Mouse (Mus musculus) lung, adult 10 weeks (tissue): ENCODE results near the gene Sema4c. TPM values are rescaled to one million over a fixed set of nuclear protein-coding genes. Genes with fewer than 3 reads are reported as not detected.

Source experiments
- polyA plus RNA-seq: library from polyadenylated mRNA; stranded (reverse); fragments of 350-450 nt; fragmentation: Illumina TruSeq; extraction: RNeasy Lipid Tissue Mini Kit (QIAGEN cat#74804); gene quantifications from one replicate; pipeline ENCODE4 v1.2.3, GENCODE M21; 2014; ENCODE audit warnings: low read depth, low replicate concordance; ENCODE audit not compliant: insufficient read depth

The Sema4c gene
- 11.0 TPM for polyA plus RNA-seq

DNA sequence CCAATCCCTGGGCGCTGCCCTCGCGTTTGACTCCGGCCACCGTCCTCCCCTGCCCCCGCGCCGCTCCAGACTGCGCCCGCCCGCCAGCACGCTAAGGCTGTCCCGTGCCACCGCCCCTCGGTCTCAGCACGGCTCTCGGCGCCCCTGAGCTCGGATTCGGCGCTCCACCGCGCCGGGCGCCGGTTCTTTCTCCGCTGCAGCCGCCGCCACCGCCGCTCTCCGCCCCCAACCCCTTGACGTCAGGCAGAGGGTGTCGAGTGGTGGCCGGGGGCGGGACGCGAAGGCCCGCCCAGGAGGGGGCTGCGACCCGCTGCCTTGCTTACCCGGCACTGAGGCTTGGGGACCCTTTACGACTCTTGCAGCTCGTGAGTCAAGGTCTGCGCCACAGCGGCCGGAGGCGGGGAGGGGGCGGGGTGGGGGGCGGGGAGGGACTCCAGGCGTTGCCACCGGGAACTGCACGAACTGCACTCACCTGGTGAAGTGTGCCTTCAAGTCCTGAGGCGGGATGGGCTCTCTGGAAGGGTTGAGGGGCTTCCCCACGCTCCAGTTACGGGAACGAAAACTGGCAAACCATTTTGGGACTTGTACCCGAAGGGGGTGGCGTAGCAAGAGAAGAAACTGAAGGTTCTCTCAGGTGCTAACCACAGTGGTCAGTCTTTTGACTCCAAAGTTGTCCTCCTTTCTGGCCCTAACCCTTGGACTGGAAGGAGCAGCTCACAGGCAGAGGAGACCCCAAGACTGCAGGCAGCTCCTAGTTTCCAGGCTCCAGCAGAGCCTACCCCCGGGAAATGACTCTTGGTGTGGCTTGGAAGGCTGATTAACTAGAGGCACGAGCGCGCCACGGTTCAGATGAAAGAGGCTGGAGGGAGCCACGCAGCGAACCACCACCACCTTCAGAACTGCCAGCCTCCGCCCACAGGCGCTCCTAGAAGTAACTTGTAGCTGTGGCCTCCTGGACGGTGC, at the start of gene Sema4c:
Gene Sema4c (minus strand): TSS at position 319 of the 963 bp plus-strand sequence.

GRCm38 (mm10) chr1:36546888-36547471, 11.2 kb downstream of the Sema4c start, which contains the start of gene Ankrd39:
Gene Ankrd39, minus strand, starts transcription at chr1:36547445.

GRCm38 (mm10) chr1:36539186-36539585, 19.0 kb downstream of the Sema4c start, which contains the start of gene Gm42417:
Gene Gm42417, minus strand, starts transcription at chr1:36539429.

GRCm38 (mm10) chr1:36536783-36537182, 21.4 kb downstream of the Sema4c start, which contains the start of gene Ankrd23:
Gene Ankrd23, minus strand, starts transcription at chr1:36536883.

DNA sequence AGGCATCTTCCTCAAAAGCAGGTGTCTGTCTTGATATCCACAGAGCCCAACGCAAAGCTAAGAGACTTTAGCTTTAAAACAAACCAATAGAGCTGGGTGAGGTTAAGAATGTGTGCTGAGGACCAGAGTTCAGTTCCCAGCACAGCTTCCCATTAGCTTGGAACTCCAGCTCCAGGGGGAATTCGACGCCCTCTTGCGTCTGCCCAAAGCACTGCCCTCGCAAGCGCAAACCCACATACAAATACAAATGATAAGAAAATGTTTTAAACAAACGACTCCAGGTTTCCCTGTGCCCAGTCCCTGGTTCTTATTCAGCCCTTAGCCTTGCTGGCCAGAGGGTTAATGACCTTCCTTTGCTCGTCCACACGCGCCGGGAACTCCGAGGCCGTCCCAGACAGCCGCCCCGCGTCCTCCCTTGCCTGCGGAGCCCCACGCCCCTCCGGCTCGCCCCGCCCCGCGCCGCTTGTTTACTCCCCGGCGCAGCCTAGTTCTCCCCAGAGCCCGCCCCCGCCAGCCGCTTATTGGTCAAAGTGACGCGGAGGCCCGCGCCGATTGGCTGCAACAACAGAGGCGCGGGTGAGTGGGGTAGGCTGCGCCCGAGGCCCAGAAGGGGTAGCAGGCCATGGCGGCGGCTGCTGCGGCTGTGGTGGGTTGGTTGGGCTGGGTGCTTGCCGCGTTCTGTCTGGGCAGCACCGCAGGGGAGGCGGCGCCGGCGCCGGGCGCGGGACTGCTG, 46.7 kb downstream of the Sema4c start, which contains the start of gene Cnnm3:
Gene Cnnm3 (plus strand): TSS at position 579 of the 733 bp plus-strand sequence.

Other genes starting within 250 kb of the Sema4c start
- gene Kansl3, start 189.2 kb downstream of the Sema4c start, polyA plus RNA-seq = 15.5 TPM
- not detected for gene Fer1l5, start 186.1 kb downstream of the Sema4c start, polyA plus RNA-seq
- 15.4 TPM for gene Lman2l, start 113.1 kb downstream of the Sema4c start, polyA plus RNA-seq
- 2.5 TPM for gene Cnnm4, start 86.7 kb downstream of the Sema4c start, polyA plus RNA-seq
- 8.4 TPM for gene Cnnm3, start 46.5 kb downstream of the Sema4c start, polyA plus RNA-seq
- gene Ankrd23, start 21.5 kb downstream of the Sema4c start, polyA plus RNA-seq = 2.8 TPM
- gene Gm42417, start 18.9 kb downstream of the Sema4c start, polyA plus RNA-seq = not detected
- 8.1 TPM for gene Ankrd39, start 10.9 kb downstream of the Sema4c start, polyA plus RNA-seq
- gene Fam178b, start 124.8 kb upstream of the Sema4c start, polyA plus RNA-seq = 6.1 TPM
- gene Cox5b, start 133.1 kb upstream of the Sema4c start, polyA plus RNA-seq = 371 TPM
- gene 4933424G06Rik, start 151.8 kb upstream of the Sema4c start, polyA plus RNA-seq = not detected
- gene Actr1b, start 156.1 kb upstream of the Sema4c start, polyA plus RNA-seq = 38.2 TPM
- gene Zap70, start 203.4 kb upstream of the Sema4c start, polyA plus RNA-seq = 5.9 TPM